Mouse (Mus musculus) activated CD4-positive, CD25-positive, alpha-beta regulatory T cell, adult 9 weeks (primary cell): Measurements from ENCODE around the gene Cd300lf. TPM values are rescaled to one million over a fixed set of nuclear protein-coding genes. Genes with fewer than 3 reads are reported as not detected.

Source experiments
- polyA plus RNA-seq: library from polyadenylated mRNA; unstranded; fragments of 100-300 nt; shearing (Covaris generic); gene quantifications from one replicate; pipeline ENCODE4 v1.2.1, GENCODE M21; 2017

Cd300lf gene
- polyA plus RNA-seq, result 0.75 TPM

GRCm38 (mm10) chr11:115133800-115134199 is at the start of gene Cd300lf:
Gene Cd300lf, minus strand, starts transcription at chr11:115133992.

GRCm38 (mm10) chr11:115162832-115163480 is 29.2 kb upstream of the Cd300lf start, which contains the start of gene Slc9a3r1:
Gene Slc9a3r1, plus strand, starts transcription at chr11:115163341.

GRCm38 (mm10) chr11:115091362-115091901 is 42.4 kb downstream of the Cd300lf start, which contains the start of gene Rab37:
Gene Rab37, plus strand, starts transcription at chr11:115091431.

Other genes with a start within 250 kb of the Cd300lf start
- 0.62 TPM for gene Cd300a, start 244.0 kb downstream of the Cd300lf start, polyA plus RNA-seq
- gene Cd300lb, start 199.6 kb downstream of the Cd300lf start, polyA plus RNA-seq, result 0.13 TPM
- 0.42 TPM for gene Cd300c, start 164.8 kb downstream of the Cd300lf start, polyA plus RNA-seq
- not detected for gene Cd300ld, start 144.1 kb downstream of the Cd300lf start, polyA plus RNA-seq
- gene Cd300c2, start 132.1 kb downstream of the Cd300lf start, polyA plus RNA-seq, result 1.6 TPM
- not detected for gene Cd300ld2, start 117.8 kb downstream of the Cd300lf start, polyA plus RNA-seq
- gene Cd300ld4, start 107.0 kb downstream of the Cd300lf start, polyA plus RNA-seq, result not detected
- gene Cd300ld5, start 96.2 kb downstream of the Cd300lf start, polyA plus RNA-seq, result not detected
- gene Cd300ld3, start 85.6 kb downstream of the Cd300lf start, polyA plus RNA-seq, result not detected
- gene Cd300e, start 71.8 kb downstream of the Cd300lf start, polyA plus RNA-seq, result 0.51 TPM
- 198 TPM for gene Rab37, start 42.6 kb downstream of the Cd300lf start, polyA plus RNA-seq
- 578 TPM for gene Slc9a3r1, start 29.3 kb upstream of the Cd300lf start, polyA plus RNA-seq
- gene Tmem104, start 53.5 kb upstream of the Cd300lf start, polyA plus RNA-seq, result 18.5 TPM
- gene Nat9, start 53.9 kb upstream of the Cd300lf start, polyA plus RNA-seq, result 17.9 TPM
- not detected for gene Grin2c, start 133.3 kb upstream of the Cd300lf start, polyA plus RNA-seq
- gene Fdxr, start 143.1 kb upstream of the Cd300lf start, polyA plus RNA-seq, result 37.9 TPM
- 1.2 TPM for gene Fads6, start 163.7 kb upstream of the Cd300lf start, polyA plus RNA-seq
- gene Otop2, start 173.2 kb upstream of the Cd300lf start, polyA plus RNA-seq, result not detected
- gene Ush1g, start 188.0 kb upstream of the Cd300lf start, polyA plus RNA-seq, result not detected
- gene Otop3, start 200.7 kb upstream of the Cd300lf start, polyA plus RNA-seq, result not detected
- gene Hid1, start 233.8 kb upstream of the Cd300lf start, polyA plus RNA-seq, result 3.7 TPM
- gene Cdr2l, start 247.9 kb upstream of the Cd300lf start, polyA plus RNA-seq, result not detected